Mouse (Mus musculus) T-helper 2 cell (primary cell): ENCODE results near the gene Lingo3.

ENCODE experiments used
- in situ Hi-C: fragments of 300-600 bp; cut with MboI, MseI; formaldehyde crosslinking; loops from one replicate; pipeline ENCODE4 v1.15.1; 2025; ENCODE audit warnings: high pct_unique_total_duplicates

Gene Lingo3

DNA sequence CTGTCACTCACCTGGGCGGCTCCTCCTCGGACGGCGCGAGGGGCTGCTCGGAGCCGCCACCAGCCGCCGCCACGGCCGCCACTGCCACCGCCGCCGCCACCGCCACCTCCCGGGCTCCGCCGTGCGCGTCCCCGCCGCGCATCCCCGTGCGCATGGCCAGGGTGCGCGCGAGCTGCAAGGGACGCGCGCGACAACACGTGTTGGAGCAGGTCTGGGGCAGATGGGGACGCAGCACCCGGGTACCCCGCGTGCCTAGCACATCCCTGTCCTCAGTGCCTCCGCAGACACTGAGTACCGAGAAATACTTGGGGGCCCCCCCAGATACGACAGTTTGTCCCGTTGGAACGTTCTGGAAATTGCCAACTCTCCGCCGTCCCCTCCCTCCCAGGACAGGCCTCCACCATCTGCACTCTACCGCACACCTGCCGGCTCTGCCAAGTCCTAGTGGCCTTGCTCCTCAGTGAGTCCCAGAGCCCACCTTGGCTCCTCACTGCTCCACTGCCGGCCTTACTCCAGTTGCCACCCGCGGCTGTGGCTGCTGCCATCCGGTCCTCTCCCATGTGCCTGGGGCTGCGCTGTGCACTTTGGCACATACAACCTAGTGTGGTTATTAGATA is at the start of gene Lingo3:
Gene Lingo3 (minus strand): TSS at position 109 of the 617 bp plus-strand sequence.
- in situ Hi-C loops, result no loop called here

DNA sequence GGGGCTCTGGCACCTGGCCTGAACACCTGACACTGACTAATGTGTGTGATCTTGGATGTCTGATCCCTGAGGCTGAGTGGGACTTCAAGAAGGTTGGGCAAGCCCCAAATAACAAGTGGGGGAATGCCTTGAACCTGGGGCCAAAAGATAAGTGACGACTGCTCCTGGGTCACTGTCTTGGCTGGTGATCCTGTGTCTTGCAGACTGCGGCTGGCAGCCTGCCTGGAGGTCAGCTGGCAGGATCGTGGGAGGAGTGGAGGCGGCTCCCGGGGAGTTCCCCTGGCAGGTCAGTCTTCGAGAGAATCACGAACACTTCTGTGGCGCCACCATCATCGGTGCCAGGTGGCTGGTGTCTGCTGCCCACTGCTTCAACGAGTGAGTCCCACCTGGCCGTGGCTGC is 43.3 kb upstream of the Lingo3 start:
- in situ Hi-C loops, result no loop called here

- in situ Hi-C loops, result no loop called here
Observed at GRCm38 (mm10) chr10:80881301-80881700, 37.5 kb upstream of the Lingo3 start.

GRCm38 (mm10) chr10:80880901-80881300 is 37.1 kb upstream of the Lingo3 start:
- in situ Hi-C loops, result no loop called here

- in situ Hi-C loops, result no loop called here
Observed at GRCm38 (mm10) chr10:80880131-80880641, 36.3 kb upstream of the Lingo3 start.

- in situ Hi-C loops, result loop anchor here (5.0 kb wide), 3 partner anchors 54 to 129 kb away; no protein-coding TSS in a partner anchor
Observed at GRCm38 (mm10) chr10:80876594-80876993, 32.8 kb upstream of the Lingo3 start.

- in situ Hi-C loops, result loop anchor here (5.0 kb wide), 3 partner anchors 54 to 129 kb away; no protein-coding TSS in a partner anchor
Observed at GRCm38 (mm10) chr10:80876028-80876427, 32.2 kb upstream of the Lingo3 start.

DNA sequence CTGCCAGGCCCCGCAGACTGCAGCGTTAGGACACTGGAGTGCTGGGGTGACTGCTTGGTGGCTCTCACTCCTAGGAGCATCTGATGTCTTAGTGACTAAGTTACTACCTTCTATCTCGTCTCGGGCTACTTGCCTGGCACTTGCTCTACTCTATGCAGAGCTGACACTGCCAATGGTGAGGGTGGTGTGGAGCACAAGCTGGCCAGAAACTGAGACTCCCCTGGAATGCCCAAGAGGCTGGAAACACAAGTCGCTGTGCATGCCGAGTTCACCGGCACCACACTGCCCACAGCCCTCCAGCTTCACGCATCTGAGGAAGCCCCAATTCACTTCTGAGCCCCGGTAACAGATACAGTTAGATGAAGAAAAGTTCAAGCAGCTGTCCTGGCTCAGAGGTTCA is 30.2 kb upstream of the Lingo3 start:
- in situ Hi-C loops, result no loop called here

- in situ Hi-C loops, result no loop called here
Observed at GRCm38 (mm10) chr10:80871581-80871980, 27.7 kb upstream of the Lingo3 start, which contains the start of gene Tmprss9. Tmprss9 (plus strand) TSS chr10:80871848.

GRCm38 (mm10) chr10:80870993-80871392 is 27.2 kb upstream of the Lingo3 start:
- in situ Hi-C loops, result no loop called here

GRCm38 (mm10) chr10:80864446-80864845 is 20.6 kb upstream of the Lingo3 start:
- in situ Hi-C loops, result no loop called here

- in situ Hi-C loops, result no loop called here
Observed at GRCm38 (mm10) chr10:80862305-80862704, 18.5 kb upstream of the Lingo3 start.

- in situ Hi-C loops, result no loop called here
Observed at GRCm38 (mm10) chr10:80858350-80858935, 14.6 kb upstream of the Lingo3 start.

DNA sequence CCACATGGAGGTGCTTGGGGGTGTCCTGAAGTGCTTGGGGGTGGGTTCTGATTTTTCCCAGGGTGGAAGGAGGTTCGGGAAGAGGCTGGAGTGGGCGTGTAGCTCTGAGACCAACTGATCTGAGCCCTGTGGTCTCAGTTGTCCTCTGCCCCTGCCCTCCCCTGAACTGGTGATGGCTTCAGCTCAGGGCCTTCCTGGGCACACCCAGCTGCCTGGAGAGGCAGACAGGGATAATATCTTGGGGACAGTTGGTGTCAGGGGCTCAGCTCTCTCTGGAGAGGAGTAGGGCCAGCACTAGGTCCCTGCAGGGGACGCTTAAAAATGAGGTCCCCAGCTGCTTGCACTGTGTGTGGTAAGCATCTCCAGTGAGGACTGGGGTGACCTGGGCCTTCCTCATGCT is 14.0 kb upstream of the Lingo3 start:
- in situ Hi-C loops, result no loop called here

GRCm38 (mm10) chr10:80857386-80857785 is 13.5 kb upstream of the Lingo3 start:
- in situ Hi-C loops, result no loop called here

DNA sequence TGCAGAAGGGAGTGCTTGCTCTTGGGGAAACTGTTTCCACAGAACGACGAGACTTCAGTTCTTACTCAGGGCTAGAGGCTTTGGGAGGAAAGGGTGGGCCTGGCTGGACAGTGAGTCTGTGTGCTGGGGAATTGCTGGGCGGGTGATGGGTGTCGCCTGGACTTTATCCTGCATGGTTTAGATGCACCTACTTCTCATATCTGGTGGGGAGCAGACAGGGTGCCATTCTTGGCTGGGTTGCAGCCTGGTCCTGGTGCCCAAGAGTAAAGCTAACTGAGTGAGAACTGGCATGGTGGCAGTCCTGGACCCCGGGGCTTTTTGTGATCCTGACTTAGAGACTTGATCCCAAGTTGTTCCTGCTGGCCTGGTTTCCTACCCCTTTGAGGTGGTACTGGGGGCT is 13.1 kb upstream of the Lingo3 start:
- in situ Hi-C loops, result no loop called here

GRCm38 (mm10) chr10:80856267-80856666 is 12.4 kb upstream of the Lingo3 start:
- in situ Hi-C loops, result no loop called here

- in situ Hi-C loops, result no loop called here
Observed at GRCm38 (mm10) chr10:80855749-80856073, 11.9 kb upstream of the Lingo3 start.

DNA sequence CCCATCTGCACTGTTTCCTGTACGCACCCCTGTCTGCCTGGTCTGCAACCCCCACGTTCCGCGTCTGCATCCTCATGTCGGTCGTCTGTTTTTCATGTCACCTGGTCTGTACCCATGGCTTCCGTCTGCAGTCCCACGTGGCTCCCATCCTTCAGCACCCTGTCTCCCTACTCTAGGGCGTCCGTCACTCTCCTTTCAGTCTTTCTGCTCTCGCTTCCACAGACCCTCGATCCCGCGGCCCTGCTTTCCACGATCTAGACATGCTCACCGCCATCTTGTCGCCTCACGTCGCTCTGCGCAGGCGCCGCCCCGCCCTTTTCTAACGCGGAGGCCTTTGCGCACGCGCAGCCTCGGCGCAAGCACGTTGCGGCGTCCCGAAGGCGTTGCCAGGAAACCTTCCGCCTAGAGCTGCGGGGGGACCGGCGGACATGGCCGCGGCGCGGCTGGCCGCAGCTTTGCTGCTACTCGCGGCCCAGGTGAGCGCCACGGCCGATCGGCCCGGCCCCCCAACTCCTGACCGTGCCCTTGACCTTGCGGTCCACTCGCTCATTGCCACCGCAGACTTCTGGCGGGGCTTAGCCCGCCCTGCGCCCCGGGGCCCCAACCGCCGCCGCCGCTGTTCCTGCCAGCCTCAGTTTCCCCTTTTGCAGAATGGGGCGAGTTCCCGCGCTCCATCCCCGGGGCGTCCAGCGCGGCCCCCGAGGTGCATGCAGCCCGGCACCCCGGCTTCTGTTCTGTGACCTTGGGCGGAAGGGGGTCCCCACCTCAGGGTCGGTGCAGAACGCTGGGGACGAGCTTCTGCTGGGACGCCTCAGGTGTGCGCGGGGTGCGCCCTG is 11.3 kb upstream of the Lingo3 start, which contains the start of the genes Lsm7 and Sppl2b:
Gene Lsm7 (minus strand): TSS at position 297 of the 836 bp plus-strand sequence.
Gene Sppl2b (plus strand): TSS at position 363 of the 836 bp plus-strand sequence.
- in situ Hi-C loops, result loop anchor here (5.0 kb wide), 1 partner anchor 42 kb away; no protein-coding TSS in a partner anchor

DNA sequence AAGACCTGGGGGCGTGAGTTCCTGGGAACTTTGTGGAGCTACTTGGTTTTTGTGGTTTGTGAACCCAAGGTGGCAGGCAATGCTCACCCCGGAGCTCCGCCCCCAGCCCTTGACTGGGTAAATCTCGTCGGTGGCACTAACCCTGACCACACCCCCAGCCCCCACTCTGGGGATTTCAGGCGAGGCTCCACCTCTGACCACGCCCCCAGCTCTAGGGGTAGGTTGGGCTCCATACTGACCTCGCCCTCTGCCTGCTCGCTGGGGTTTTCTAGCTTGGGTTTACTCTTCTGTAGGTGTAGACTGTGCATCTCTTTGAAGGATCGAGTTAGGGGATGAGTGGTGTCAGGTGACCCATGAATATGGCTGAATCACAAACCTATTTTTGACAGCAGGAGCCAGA is 4.7 kb upstream of the Lingo3 start:
- in situ Hi-C loops, result no loop called here

GRCm38 (mm10) chr10:80845732-80846131 is 1.9 kb upstream of the Lingo3 start:
- in situ Hi-C loops, result no loop called here

DNA sequence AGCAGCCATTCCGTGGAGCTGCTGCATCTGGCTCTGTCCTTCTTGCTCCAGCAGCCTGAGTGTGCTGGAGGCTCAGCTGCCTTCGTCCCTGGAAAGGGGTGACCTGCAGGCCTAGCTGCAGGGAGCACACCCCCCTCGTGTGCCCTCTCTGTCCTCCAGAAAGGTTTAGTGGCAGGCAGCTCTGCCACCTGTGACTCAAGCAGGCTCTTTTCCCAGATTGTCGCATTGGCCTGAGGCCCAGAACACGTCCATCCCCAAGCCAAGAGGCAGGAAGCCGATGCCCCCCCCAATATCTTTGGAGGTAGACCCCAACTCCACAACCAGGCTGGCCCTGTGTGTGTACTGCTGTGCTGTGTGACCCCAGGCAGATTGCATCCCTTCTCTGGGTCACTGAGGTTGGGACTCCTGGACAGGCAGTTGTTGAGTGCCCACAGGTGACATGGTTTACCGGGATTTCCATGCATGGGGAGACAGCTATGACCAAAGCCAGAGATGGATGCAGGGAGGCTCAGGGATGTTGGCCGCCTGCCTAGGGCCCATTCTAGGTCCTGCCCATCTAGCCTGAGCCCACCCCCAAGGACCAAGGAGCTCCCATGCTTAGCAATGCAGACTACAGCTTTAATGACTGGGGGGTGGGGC is 1.3 kb upstream of the Lingo3 start:
- in situ Hi-C loops, result no loop called here
